Mouse (Mus musculus): ENCODE data around the gene Lce3c. TPM values are rescaled to one million over a fixed set of nuclear protein-coding genes. Genes with fewer than 3 reads are reported as not detected.

Lce3c gene
- not detected in 2 replicates for polyA plus RNA-seq (2014; fragmentation: Nextera tagmentation; extraction: Ambion mirVana)

GRCm38 (mm10) chr3:92944186-92944585 lies at the start of gene Lce3c:
Gene Lce3c (plus strand): TSS chr3:92944486.
- Histone ChIP-seq H3K27ac (ENCODE audit: low read depth, low read length) (no peak within 1 kb of the TSS), H3K9ac (ENCODE audit: low read length) (no peak within 1 kb of the TSS), H3K4me1 (ENCODE audit: control insufficient read depth, insufficient read depth, low read length) (no peaks in the 10 kb centered on the region), H3K36me3 (ENCODE audit: control insufficient read depth, insufficient read depth, low read length) (no peaks in the 10 kb centered on the region), H3K4me3 (ENCODE audit: low read depth, low read length) (no peak within 1 kb of the TSS), H3K27me3 (ENCODE audit: control insufficient read depth, insufficient read depth, low read length) (no peaks in the 10 kb centered on the region), H3K4me2 (ENCODE audit: low read depth) (no peak within 1 kb of the TSS), H3K9me3 (ENCODE audit: control insufficient read depth, low read length) (no peaks in the 10 kb centered on the region)
- ATAC-seq (ENCODE audit: insufficient read depth, low FRiP score, low TSS enrichment): no peak
- DNase-seq (ENCODE audit: low spot score): no peak
- 82% methylated on average over 1 of the region's 1 CpGs for WGBS

DNA sequence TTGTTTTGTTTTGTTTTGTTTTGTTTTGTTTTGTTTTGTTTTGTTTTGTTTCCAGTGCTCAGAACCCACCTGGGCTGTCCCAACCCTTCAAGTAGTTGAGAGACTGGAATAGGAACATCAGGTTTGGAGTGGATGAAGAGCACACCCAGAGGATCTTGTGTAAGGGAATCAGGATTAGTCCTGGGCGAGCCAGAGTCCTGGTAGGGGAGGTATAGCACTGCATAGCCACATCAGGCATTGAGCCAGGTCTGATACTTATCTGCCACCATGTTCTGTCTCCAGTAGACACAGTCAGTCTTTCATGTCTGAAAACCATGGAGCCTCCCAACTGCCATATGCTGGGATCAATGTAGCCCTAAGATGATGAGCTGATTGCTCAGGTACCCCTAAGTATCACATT lies 49.8 kb upstream of the Lce3c start:
- Histone ChIP-seq H3K27me3 (ENCODE audit: control insufficient read depth, insufficient read depth, low read length) (no peaks in the 10 kb centered on the region), H3K4me2 (ENCODE audit: low read depth) (no peak overlapping the region), H3K9me3 (ENCODE audit: control insufficient read depth, low read length) (no peaks in the 10 kb centered on the region), H3K27ac (ENCODE audit: low read depth, low read length) (no peak overlapping the region), H3K4me1 (ENCODE audit: control insufficient read depth, insufficient read depth, low read length) (no peaks in the 10 kb centered on the region), H3K9ac (ENCODE audit: low read length) (no peak overlapping the region), H3K36me3 (ENCODE audit: control insufficient read depth, insufficient read depth, low read length) (no peaks in the 10 kb centered on the region), H3K4me3 (ENCODE audit: low read depth, low read length) (no peak overlapping the region)
- no peak for ATAC-seq (ENCODE audit: insufficient read depth, low FRiP score, low TSS enrichment)
- DNase-seq (ENCODE audit: low spot score): no peak
- 61% methylated on average over 1 of the region's 1 CpGs for WGBS

- no peaks in the 10 kb centered on the region for H3K9me3 ChIP-seq (ENCODE audit: control insufficient read depth, low read length)
- H3K4me2 ChIP-seq (ENCODE audit: low read depth): no peak overlapping the region
- H3K4me1 ChIP-seq (ENCODE audit: control insufficient read depth, insufficient read depth, low read length): no peaks in the 10 kb centered on the region
- WGBS: 29% methylated on average over 3 of the region's 3 CpGs
- ATAC-seq (ENCODE audit: insufficient read depth, low FRiP score, low TSS enrichment): peak; percentile 48; the same call in 1 of the 2 replicates
- no peaks in the 10 kb centered on the region for H3K36me3 ChIP-seq (ENCODE audit: control insufficient read depth, insufficient read depth, low read length)
- no peak overlapping the region for H3K9ac ChIP-seq (ENCODE audit: low read length)
- peak; percentile 34 for DNase-seq (ENCODE audit: low spot score)
- H3K27ac ChIP-seq (ENCODE audit: low read depth, low read length): no peak overlapping the region
- H3K4me3 ChIP-seq (ENCODE audit: low read depth, low read length): no peak overlapping the region
- no peaks in the 10 kb centered on the region for H3K27me3 ChIP-seq (ENCODE audit: control insufficient read depth, insufficient read depth, low read length)
Measured at GRCm38 (mm10) chr3:92902992-92903391, 41.3 kb upstream of the Lce3c start.

DNA sequence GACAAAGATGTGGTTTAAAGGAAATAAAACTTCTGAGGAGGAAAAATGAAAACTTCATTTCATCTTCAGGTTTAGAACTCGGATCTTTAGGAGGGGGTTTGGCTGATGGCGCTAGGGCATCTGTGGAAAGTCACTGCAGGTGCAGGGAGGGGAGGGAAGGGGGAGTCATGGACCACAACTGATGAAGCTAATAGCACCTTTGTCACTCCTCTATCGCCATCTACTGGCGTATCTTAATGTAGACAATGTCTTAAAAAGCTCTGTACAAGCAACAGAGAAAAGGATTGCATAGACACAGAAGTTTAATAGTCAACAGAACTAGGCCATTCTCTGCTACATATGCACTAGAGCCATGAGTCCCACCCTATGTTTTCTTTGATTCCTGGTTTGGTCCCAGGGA lies 40.6 kb upstream of the Lce3c start:
- H3K4me2 ChIP-seq (ENCODE audit: low read depth): no peak overlapping the region
- H3K9me3 ChIP-seq (ENCODE audit: control insufficient read depth, low read length): no peaks in the 10 kb centered on the region
- H3K4me3 ChIP-seq (ENCODE audit: low read depth, low read length): no peak overlapping the region
- no peak overlapping the region for H3K9ac ChIP-seq (ENCODE audit: low read length)
- no peak for DNase-seq (ENCODE audit: low spot score)
- H3K27me3 ChIP-seq (ENCODE audit: control insufficient read depth, insufficient read depth, low read length): no peaks in the 10 kb centered on the region
- WGBS: 30% methylated on average over 4 of the region's 4 CpGs
- no peaks in the 10 kb centered on the region for H3K36me3 ChIP-seq (ENCODE audit: control insufficient read depth, insufficient read depth, low read length)
- no peaks in the 10 kb centered on the region for H3K4me1 ChIP-seq (ENCODE audit: control insufficient read depth, insufficient read depth, low read length)
- 0 out of 2 replicates have a peak, but pooled peaks have one; percentile 8 for ATAC-seq (ENCODE audit: insufficient read depth, low FRiP score, low TSS enrichment)
- no peak overlapping the region for H3K27ac ChIP-seq (ENCODE audit: low read depth, low read length)

DNA sequence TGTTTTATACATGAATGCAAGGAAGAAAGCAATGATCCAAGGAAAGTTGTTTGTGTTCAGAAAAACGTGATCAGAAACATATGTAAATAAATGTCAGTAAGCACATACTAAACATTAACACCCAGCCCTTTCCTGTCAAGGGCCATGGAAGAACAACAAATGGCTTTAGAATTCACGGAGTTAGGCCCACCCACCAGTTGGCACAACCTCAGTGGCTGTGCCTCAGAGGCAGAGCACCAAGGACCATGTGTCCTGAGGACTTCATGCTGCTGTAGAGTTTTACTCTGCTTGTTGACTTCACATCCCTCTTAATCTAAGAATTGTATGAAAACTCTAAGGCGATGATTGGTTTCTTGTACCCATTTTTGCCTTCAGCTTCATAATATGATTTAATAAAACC lies 39.1 kb upstream of the Lce3c start:
- H3K9me3 ChIP-seq (ENCODE audit: control insufficient read depth, low read length): no peaks in the 10 kb centered on the region
- H3K4me2 ChIP-seq (ENCODE audit: low read depth): no peak overlapping the region
- H3K4me3 ChIP-seq (ENCODE audit: low read depth, low read length): no peak overlapping the region
- DNase-seq (ENCODE audit: low spot score) (no peak), ATAC-seq (ENCODE audit: insufficient read depth, low FRiP score, low TSS enrichment) (no peak)
- no peak overlapping the region for H3K27ac ChIP-seq (ENCODE audit: low read depth, low read length)
- no peak overlapping the region for H3K9ac ChIP-seq (ENCODE audit: low read length)
- H3K36me3 ChIP-seq (ENCODE audit: control insufficient read depth, insufficient read depth, low read length): no peaks in the 10 kb centered on the region
- 59% methylated on average over 3 of the region's 3 CpGs for WGBS
- no peaks in the 10 kb centered on the region for H3K4me1 ChIP-seq (ENCODE audit: control insufficient read depth, insufficient read depth, low read length)
- no peaks in the 10 kb centered on the region for H3K27me3 ChIP-seq (ENCODE audit: control insufficient read depth, insufficient read depth, low read length)

- Histone ChIP-seq H3K27ac (ENCODE audit: low read depth, low read length) (no peak overlapping the region), H3K27me3 (ENCODE audit: control insufficient read depth, insufficient read depth, low read length) (no peaks in the 10 kb centered on the region), H3K4me1 (ENCODE audit: control insufficient read depth, insufficient read depth, low read length) (no peaks in the 10 kb centered on the region), H3K4me2 (ENCODE audit: low read depth) (no peak overlapping the region), H3K9ac (ENCODE audit: low read length) (no peak overlapping the region), H3K9me3 (ENCODE audit: control insufficient read depth, low read length) (no peaks in the 10 kb centered on the region), H3K4me3 (ENCODE audit: low read depth, low read length) (no peak overlapping the region), H3K36me3 (ENCODE audit: control insufficient read depth, insufficient read depth, low read length) (no peaks in the 10 kb centered on the region)
- peak; percentile 29 for DNase-seq (ENCODE audit: low spot score)
- WGBS: 34% methylated on average over 4 of the region's 4 CpGs
- ATAC-seq (ENCODE audit: insufficient read depth, low FRiP score, low TSS enrichment): no peak
Measured at GRCm38 (mm10) chr3:92907571-92907970, 36.7 kb upstream of the Lce3c start.

GRCm38 (mm10) chr3:92920364-92920763 lies 23.9 kb upstream of the Lce3c start:
- no peaks in the 10 kb centered on the region for H3K4me1 ChIP-seq (ENCODE audit: control insufficient read depth, insufficient read depth, low read length)
- no peaks in the 10 kb centered on the region for H3K27me3 ChIP-seq (ENCODE audit: control insufficient read depth, insufficient read depth, low read length)
- H3K4me3 ChIP-seq (ENCODE audit: low read depth, low read length): no peak overlapping the region
- H3K36me3 ChIP-seq (ENCODE audit: control insufficient read depth, insufficient read depth, low read length): no peaks in the 10 kb centered on the region
- H3K9me3 ChIP-seq (ENCODE audit: control insufficient read depth, low read length): no peaks in the 10 kb centered on the region
- H3K9ac ChIP-seq (ENCODE audit: low read length): no peak overlapping the region
- WGBS: 59% methylated on average over 4 of the region's 4 CpGs
- DNase-seq (ENCODE audit: low spot score) (peak; percentile 30), ATAC-seq (ENCODE audit: insufficient read depth, low FRiP score, low TSS enrichment) (no peak)
- H3K27ac ChIP-seq (ENCODE audit: low read depth, low read length): no peak overlapping the region
- H3K4me2 ChIP-seq (ENCODE audit: low read depth): no peak overlapping the region

DNA sequence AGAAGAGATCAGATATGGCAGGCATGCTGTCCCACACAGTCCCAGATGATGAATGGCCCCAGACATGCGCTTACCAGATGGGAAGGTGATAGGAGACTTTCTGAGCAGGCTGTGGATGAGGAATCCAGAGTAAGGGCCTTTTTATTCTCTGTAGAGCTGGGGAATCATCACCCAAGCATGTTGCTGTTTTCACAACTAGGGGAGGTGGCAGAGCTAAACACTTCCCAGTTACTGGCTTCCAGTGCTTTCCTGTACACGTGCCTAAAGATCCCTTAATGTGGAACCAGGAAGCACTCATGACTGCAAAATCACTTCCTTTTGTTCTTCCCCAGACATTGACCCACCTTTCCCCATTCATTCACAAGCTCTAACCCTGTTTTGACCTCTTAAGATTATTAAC lies 18.2 kb upstream of the Lce3c start, which contains the start of gene Lce3a:
Gene Lce3a, minus strand, starts transcription at position 101 of the 400 bp plus-strand sequence.
- no peak within 1 kb of the TSS for H3K4me2 ChIP-seq (ENCODE audit: low read depth)
- H3K9me3 ChIP-seq (ENCODE audit: control insufficient read depth, low read length): no peaks in the 10 kb centered on the region
- H3K4me3 ChIP-seq (ENCODE audit: low read depth, low read length): no peak within 1 kb of the TSS
- WGBS: 76% methylated on average over 2 of the region's 2 CpGs
- H3K9ac ChIP-seq (ENCODE audit: low read length): no peak within 1 kb of the TSS
- no peak within 1 kb of the TSS for H3K27ac ChIP-seq (ENCODE audit: low read depth, low read length)
- no peaks in the 10 kb centered on the region for H3K36me3 ChIP-seq (ENCODE audit: control insufficient read depth, insufficient read depth, low read length)
- ATAC-seq (ENCODE audit: insufficient read depth, low FRiP score, low TSS enrichment) (no peak), DNase-seq (ENCODE audit: low spot score) (no peak)
- H3K27me3 ChIP-seq (ENCODE audit: control insufficient read depth, insufficient read depth, low read length): no peaks in the 10 kb centered on the region
- no peaks in the 10 kb centered on the region for H3K4me1 ChIP-seq (ENCODE audit: control insufficient read depth, insufficient read depth, low read length)

GRCm38 (mm10) chr3:92932679-92933078 lies 11.6 kb upstream of the Lce3c start, which contains the start of gene Lce3b:
Gene Lce3b (plus strand): TSS chr3:92932979.
- Histone ChIP-seq H3K4me1 (ENCODE audit: control insufficient read depth, insufficient read depth, low read length) (no peaks in the 10 kb centered on the region), H3K9me3 (ENCODE audit: control insufficient read depth, low read length) (no peaks in the 10 kb centered on the region), H3K27me3 (ENCODE audit: control insufficient read depth, insufficient read depth, low read length) (no peaks in the 10 kb centered on the region), H3K4me3 (ENCODE audit: low read depth, low read length) (no peak within 1 kb of the TSS), H3K36me3 (ENCODE audit: control insufficient read depth, insufficient read depth, low read length) (no peaks in the 10 kb centered on the region), H3K27ac (ENCODE audit: low read depth, low read length) (no peak within 1 kb of the TSS), H3K9ac (ENCODE audit: low read length) (no peak within 1 kb of the TSS), H3K4me2 (ENCODE audit: low read depth) (no peak within 1 kb of the TSS)
- DNase-seq (ENCODE audit: low spot score) (no peak), ATAC-seq (ENCODE audit: insufficient read depth, low FRiP score, low TSS enrichment) (no peak)
- 73% methylated on average over 2 of the region's 2 CpGs for WGBS
